Mouse (Mus musculus) CH12.LX (cell line): ENCODE results near the gene Ager.

Experiments
- CTCF ChIP-seq, 2 experiments: IDR thresholded peaks in 1 of 2; conservative IDR thresholded peaks in 1 of 2; 2 replicates each; pipeline ENCODE4 v1.5.1; 2011 to 2012; ENCODE audit warnings: low read depth in 2 of 2, low read length in 2 of 2, improper control_type of control experiment in 1 of 2, inconsistent platforms in 1 of 2, mild to moderate bottlenecking in 1 of 2, moderate library complexity in 1 of 2
- E2F4 ChIP-seq: IDR thresholded peaks from 2 replicates; pipeline ENCODE4 v1.6.1; 2011; ENCODE audit warnings: low read depth, low read length, improper control_type of control experiment; ENCODE audit not compliant: insufficient replicate concordance
- IRF4 ChIP-seq: IDR thresholded peaks from 2 replicates; pipeline ENCODE4 v1.6.1; 2014; ENCODE audit warnings: low read depth, mild to moderate bottlenecking, inconsistent platforms, low read length, improper control_type of control experiment
- MAFK ChIP-seq: IDR thresholded peaks from 2 replicates; pipeline ENCODE4 v1.6.1; 2011; ENCODE audit warnings: low read length, improper control_type of control experiment; ENCODE audit not compliant: insufficient replicate concordance
- POLR2AphosphoS2 ChIP-seq: IDR thresholded peaks from 2 replicates; pipeline ENCODE4 v1.6.1; 2011; ENCODE audit warnings: low read depth, low read length, improper control_type of control experiment
- RCOR1 ChIP-seq: conservative IDR thresholded peaks from 2 replicates; pipeline ENCODE4 v1.6.1; 2012; ENCODE audit warnings: low read depth, mild to moderate bottlenecking, inconsistent platforms, low read length, improper control_type of control experiment
- ZMIZ1 ChIP-seq: IDR thresholded peaks from 2 replicates; pipeline ENCODE4 v1.6.1; 2012; ENCODE audit warnings: low read depth, mild to moderate bottlenecking, inconsistent platforms, low read length, improper control_type of control experiment
- ZNF384 ChIP-seq: IDR thresholded peaks from 2 replicates; pipeline ENCODE4 v1.6.1; 2012; ENCODE audit warnings: low read depth, low read length, improper control_type of control experiment, inconsistent platforms

DNA sequence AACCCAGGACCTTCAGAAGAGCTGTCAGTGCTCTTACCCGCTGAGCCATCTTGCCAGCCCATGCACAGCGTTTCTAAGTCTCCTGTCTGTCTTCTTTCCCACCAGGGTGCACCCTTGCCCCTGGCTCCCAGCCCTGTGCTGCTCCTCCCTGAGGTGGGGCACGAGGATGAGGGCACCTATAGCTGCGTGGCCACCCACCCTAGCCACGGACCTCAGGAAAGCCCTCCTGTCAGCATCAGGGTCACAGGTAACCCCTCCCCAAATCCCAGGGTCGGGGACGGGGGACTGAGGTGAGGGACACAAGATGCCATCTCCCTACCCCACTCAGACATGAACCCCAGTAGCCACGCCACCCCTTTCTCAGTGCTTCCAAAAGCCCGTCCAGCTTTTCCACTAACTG lies 2.2 kb downstream of the Ager start:
- no peak for TF ChIP-seq ZMIZ1
- no peak for TF ChIP-seq CTCF (conservative IDR thresholded peaks at IDR 0.05 in 1 of 2, IDR thresholded peaks at IDR 0.05 in 1 of 2; ENCODE audit: low read depth in 2 of 2, low read length in 2 of 2)
- no peak for TF ChIP-seq MAFK
- no peak for TF ChIP-seq POLR2AphosphoS2
- TF ChIP-seq RCOR1: no peak
- TF ChIP-seq E2F4: no peak
- TF ChIP-seq ZNF384: no peak
- no peak for TF ChIP-seq IRF4
